Mouse (Mus musculus): ENCODE measurements around the gene Ugt1a9. TPM values are rescaled to one million over a fixed set of nuclear protein-coding genes. Genes with fewer than 3 reads are reported as not detected.

Gene Ugt1a9
- polyA plus RNA-seq, 1 experiment from 2014 or later = not detected

DNA sequence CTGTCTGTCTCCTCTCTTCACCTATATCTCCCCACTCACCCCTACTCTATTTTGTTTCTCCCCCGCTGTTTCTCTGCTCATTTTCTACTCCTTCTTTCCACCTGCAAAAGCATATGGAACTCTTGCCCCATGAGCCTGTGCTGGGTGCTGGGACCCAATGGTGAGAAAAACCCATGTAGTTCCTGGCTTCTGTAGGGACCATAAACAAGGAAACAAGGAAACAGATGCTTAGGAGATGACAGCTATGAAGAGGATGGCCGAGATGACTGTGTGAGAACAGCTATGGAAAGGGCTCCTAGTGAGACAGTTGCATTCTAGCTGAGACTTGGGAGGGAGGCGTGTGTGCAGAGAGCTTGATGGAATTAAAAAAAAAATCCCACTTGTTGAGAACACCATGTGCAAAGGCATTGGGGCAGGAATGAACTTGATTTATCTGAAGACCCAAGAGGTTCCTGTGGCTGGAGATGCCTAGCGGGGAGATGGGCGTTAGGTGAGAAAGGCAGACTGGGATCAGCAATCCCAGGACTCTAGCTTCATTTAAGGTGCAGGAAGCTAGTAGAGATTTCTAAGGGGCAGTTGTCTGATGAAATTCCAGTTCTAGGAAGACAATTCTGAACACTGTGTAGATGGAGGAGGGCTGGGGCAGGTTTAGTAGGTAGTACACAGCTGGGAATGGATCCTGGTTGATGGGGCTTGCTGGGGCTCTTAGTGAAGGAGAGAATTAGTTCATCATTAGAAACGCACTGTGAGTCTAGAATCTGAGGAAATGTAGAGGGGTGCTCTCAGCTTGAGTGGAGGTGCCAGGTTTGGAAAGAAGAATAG lies 160.6 kb downstream of the Ugt1a9 start:
- DNase-seq (ENCODE audit: low spot score) = no peak
- WGBS = 73% methylated on average over 6 of the region's 6 CpGs
- Histone ChIP-seq H3K27me3 (ENCODE audit: insufficient read depth, poor library complexity, severe bottlenecking) (no peaks in the 10 kb centered on the region), H3K36me3 (no peaks in the 10 kb centered on the region), H3K4me1 (no peaks in the 10 kb centered on the region), H3K9me3 (peaks cover 99% of the 10 kb centered on the region), H3K4me3 (no peak overlapping the region), H3K27ac (no peak overlapping the region)

DNA sequence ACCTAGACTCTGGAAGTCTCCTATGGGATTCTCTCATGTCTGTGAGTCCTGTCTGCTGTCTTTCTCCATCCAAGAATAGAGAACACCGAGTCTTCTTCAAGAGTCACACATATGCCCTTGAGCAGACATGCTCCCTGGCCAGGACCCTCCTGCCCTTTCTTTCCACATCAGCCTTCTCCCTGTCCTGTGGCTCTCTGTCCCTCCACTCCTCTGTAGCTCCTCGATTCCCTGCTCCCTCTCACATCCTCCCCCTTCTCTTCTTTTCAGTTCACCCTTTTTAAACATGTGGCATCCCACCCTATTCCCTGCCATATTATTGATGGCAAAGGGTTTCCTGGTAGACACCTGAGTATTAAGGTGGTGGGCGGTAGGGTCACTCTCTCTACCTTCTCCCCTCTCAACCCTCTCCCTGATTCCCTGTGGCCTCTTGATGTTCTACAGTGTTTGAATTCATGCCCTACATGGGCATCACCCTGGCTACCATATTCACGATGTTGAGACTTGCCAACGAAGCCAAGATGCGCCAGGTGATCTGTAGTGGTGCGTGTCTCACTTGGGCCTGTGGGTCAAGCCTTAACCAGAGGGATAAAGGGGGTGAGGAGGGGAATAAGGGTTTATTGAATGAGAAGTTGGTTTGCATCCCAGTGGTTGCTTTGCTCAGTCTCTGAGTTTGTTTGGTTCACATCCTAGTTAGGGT lies 161.4 kb downstream of the Ugt1a9 start:
- Histone ChIP-seq H3K4me1 (no peaks in the 10 kb centered on the region), H3K4me3 (no peak overlapping the region), H3K27me3 (ENCODE audit: insufficient read depth, poor library complexity, severe bottlenecking) (no peaks in the 10 kb centered on the region), H3K27ac (no peak overlapping the region), H3K36me3 (no peaks in the 10 kb centered on the region), H3K9me3 (peaks cover 96% of the 10 kb centered on the region)
- no peak for DNase-seq (ENCODE audit: low spot score)
- WGBS = 58% methylated on average over 7 of the region's 7 CpGs

DNA sequence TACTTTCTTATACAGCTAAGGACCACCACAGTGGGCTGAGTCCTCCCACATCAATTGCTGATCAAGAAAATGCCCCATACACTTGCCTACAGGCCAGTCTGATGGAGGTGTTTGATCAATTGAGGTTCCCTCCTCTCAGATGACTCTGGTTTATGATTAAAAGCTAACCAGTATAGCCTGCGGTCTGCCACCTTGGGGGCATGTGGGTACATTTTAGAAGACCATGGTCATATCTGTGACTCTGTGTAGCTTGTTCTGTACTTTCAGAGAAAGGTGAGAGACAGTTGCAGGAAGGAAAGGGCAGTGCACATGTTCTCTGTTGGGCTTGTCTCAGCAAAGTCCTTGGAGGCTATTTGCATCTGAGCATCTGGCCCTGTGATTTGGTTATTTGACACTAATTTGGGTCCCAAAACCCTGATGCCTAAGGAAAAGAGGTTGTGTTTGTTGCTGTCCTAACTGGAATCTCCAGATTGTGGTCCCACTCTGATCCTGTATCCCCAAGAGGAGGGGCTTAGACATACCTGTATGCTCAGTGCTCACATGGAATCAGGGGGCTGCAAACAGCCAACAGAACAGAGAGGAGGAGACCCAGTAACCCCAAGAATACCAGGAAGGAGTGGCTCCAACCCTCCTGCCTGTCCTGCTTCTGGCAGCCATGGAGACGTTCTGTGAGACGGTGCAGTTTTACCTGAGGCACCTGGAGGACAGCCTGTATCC lies 162.2 kb downstream of the Ugt1a9 start:
- WGBS = 52% methylated on average over 3 of the region's 3 CpGs
- peaks cover 96% of the 10 kb centered on the region for H3K9me3 ChIP-seq
- no peak overlapping the region for H3K4me3 ChIP-seq
- no peaks in the 10 kb centered on the region for H3K27me3 ChIP-seq (ENCODE audit: insufficient read depth, poor library complexity, severe bottlenecking)
- no peak for DNase-seq (ENCODE audit: low spot score)
- H3K4me1 ChIP-seq = no peaks in the 10 kb centered on the region
- no peaks in the 10 kb centered on the region for H3K36me3 ChIP-seq
- no peak overlapping the region for H3K27ac ChIP-seq

DNA sequence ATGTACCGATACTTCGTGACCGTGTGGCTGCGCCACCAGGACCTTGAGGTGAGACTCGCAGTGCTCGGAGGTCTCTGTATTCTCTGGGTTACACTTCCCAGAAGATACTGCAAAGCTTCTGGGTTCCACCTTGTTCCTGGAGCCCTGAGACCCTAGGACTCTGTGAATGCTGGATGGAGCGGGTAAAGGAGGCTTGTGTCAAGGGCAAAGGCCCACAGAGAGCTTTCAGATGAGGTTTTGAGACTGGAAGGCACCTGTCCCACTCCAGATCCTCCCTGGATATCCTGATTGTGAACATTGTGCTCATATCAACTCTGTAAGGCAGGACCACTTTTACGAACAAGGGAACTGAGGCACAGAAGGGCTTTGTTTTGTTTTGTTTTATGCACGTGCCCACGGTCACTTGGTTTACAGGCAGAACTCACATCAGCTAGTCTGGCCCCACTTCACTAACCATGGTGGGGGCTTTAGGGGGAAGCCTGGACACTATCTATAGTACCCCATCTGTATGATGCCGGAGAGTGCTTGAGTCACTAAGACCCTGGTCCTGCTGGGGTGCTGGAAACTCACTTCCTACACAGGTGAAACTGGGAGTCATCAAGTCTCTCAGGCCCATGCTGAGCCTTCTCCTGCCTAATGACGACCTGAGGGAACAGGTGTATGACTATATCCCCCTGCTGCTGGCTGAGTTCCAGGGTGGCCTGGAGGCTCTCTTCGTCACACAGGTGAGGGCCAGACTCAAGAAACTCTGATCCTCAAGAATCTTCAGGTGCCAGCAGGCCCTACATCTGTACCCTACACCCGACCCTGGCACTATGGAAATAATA lies 163.0 kb downstream of the Ugt1a9 start:
- WGBS = 62% methylated on average over 14 of the region's 14 CpGs
- Histone ChIP-seq H3K27ac (no peak overlapping the region), H3K36me3 (no peaks in the 10 kb centered on the region), H3K27me3 (ENCODE audit: insufficient read depth, poor library complexity, severe bottlenecking) (no peaks in the 10 kb centered on the region), H3K4me1 (no peaks in the 10 kb centered on the region), H3K4me3 (no peak overlapping the region), H3K9me3 (peaks cover 96% of the 10 kb centered on the region)
- no peak for DNase-seq (ENCODE audit: low spot score)

DNA sequence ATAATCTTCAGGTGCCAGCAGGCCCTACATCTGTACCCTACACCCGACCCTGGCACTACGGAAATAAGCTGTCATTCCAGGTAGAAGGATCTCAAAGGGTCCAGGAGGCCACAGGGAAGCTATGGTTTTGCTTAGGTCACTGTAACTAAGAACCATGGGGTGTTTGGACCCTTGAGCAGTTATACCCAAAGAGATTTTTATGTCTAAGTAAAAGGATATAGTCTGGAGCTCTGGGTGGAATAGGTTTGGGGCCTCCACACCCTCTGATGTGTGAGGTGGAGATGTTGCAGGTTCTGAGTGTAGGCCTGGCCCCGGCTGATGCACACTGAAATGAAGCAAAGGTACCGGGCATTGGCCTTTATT lies 163.6 kb downstream of the Ugt1a9 start:
- DNase-seq (ENCODE audit: low spot score) = no peak
- H3K4me1 ChIP-seq = no peaks in the 10 kb centered on the region
- H3K4me3 ChIP-seq = no peak overlapping the region
- no peaks in the 10 kb centered on the region for H3K36me3 ChIP-seq
- H3K27me3 ChIP-seq (ENCODE audit: insufficient read depth, poor library complexity, severe bottlenecking) = no peaks in the 10 kb centered on the region
- no peak overlapping the region for H3K27ac ChIP-seq
- H3K9me3 ChIP-seq = peaks cover 96% of the 10 kb centered on the region
- WGBS = 61% methylated on average over 4 of the region's 4 CpGs

DNA sequence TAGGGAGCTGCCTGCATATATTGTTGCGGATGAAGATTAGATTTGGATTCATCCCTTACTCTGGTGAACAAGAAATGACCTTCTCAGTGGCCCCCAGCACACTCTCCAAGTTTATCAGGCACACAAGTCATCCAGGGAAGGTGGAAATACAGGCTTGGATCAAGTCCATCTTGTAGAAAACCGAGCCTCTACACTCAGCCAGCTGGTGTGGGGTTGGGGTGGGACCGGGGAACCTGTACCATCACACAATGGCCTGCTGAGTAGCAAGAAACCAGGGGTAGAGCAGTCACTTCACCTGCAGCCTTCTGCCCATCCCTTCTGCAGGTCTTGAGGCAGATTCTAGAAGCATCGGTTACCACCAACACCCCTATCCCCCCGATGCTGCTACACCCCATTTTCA lies 164.0 kb downstream of the Ugt1a9 start:
- Histone ChIP-seq H3K27me3 (ENCODE audit: insufficient read depth, poor library complexity, severe bottlenecking) (no peaks in the 10 kb centered on the region), H3K9me3 (peaks cover 96% of the 10 kb centered on the region), H3K4me3 (no peak overlapping the region), H3K36me3 (no peaks in the 10 kb centered on the region), H3K27ac (no peak overlapping the region), H3K4me1 (no peaks in the 10 kb centered on the region)
- no peak for DNase-seq (ENCODE audit: low spot score)
- 44% methylated on average over 5 of the region's 5 CpGs for WGBS

DNA sequence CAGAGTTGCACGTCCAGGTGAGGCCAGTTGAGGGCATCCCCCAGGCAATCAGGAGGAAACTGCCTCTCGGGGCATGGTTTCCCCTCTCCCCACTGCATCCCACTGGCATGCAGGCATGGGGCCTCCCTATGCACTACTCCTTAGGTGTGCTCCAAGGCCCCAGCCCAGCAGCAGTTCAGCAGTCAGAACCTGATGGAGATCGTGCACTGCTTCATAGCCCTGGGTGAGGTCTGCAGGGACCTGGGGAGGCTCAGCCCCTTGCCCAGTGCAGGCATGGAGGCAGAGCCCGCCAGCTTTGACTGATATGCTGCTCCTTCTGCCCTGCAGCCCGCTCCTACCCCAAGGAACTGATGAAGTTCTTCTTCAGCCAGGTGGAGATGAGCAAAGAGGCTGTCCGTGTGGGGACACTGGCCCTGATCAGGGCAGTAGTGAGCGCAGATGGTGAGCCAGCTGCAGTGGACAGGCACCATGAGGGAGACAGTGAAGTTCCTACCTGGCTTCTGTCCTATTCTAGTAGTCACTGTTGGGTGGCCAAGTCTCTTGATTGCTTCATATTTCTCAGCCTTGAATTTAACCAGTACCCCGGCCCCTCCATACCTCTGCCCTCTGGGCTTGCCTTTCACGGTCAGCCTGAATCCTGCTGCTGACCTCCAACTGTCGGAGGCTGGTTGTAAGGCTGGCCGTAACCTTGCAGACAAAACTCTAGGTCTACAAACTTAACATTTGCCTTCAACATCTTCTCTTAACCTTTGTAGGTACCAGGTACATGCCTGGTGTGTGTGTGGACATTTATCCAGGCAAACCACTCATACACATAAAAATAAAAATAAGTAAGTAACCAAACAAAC lies 164.7 kb downstream of the Ugt1a9 start:
- Histone ChIP-seq H3K4me3 (no peak overlapping the region), H3K36me3 (no peaks in the 10 kb centered on the region), H3K27ac (no peak overlapping the region), H3K27me3 (ENCODE audit: insufficient read depth, poor library complexity, severe bottlenecking) (no peaks in the 10 kb centered on the region), H3K4me1 (no peaks in the 10 kb centered on the region), H3K9me3 (peaks cover 96% of the 10 kb centered on the region)
- no peak for DNase-seq (ENCODE audit: low spot score)
- 62% methylated on average over 11 of the region's 11 CpGs for WGBS

DNA sequence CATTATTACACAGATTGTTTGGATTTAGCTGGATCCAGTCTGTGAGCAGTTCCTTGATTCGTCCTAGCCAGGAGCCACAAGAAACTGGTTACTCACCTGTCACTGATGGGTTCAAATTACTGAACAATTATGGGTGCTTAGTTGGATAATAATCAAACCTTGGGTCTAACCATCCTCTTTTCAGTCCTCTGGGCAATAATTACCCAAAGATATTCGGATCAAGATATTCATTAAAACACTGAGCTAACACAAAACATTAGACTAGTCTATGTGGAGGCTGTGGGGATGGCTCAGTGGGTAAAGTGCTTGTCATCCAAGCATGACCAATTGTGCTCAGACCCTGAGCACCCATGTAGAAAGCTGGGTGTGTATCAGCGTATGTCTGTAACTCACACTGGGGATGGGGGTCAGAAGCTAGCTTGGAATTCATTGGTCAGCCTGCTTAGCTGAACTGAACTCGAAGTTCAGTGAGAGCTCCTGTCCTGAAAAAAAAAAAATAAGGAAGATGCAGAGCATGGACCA lies 165.4 kb downstream of the Ugt1a9 start:
- peaks cover 97% of the 10 kb centered on the region for H3K9me3 ChIP-seq
- WGBS = 63% methylated on average over 4 of the region's 4 CpGs
- no peak for DNase-seq (ENCODE audit: low spot score)
- H3K4me3 ChIP-seq = no peak overlapping the region
- H3K27me3 ChIP-seq (ENCODE audit: insufficient read depth, poor library complexity, severe bottlenecking) = no peaks in the 10 kb centered on the region
- H3K4me1 ChIP-seq = no peaks in the 10 kb centered on the region
- no peaks in the 10 kb centered on the region for H3K36me3 ChIP-seq
- H3K27ac ChIP-seq = no peak overlapping the region

DNA sequence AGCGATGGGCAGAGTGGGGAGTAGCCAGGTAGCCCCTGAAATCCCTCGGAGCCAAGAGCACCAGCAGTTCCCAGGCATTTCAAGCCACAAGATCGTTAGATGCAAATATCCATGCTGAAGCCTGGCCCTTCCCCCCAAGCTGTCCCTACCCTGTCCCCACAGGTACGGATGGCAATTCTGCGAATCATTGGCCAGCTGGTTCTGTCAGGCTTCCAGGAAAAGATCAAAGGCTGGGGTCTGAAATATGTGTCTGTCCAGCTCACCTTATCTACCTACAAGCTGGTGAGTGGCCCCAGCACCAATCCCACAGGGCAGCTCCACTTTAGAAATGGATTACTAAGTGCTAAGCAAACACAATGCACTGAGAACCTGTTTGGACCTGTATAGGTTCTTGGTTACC lies 166.7 kb downstream of the Ugt1a9 start:
- WGBS = 68% methylated on average over 5 of the region's 5 CpGs
- Histone ChIP-seq H3K4me3 (no peak overlapping the region), H3K27me3 (ENCODE audit: insufficient read depth, poor library complexity, severe bottlenecking) (no peaks in the 10 kb centered on the region), H3K4me1 (no peaks in the 10 kb centered on the region), H3K27ac (no peak overlapping the region), H3K9me3 (peaks cover 94% of the 10 kb centered on the region), H3K36me3 (no peaks in the 10 kb centered on the region)
- no peak for DNase-seq (ENCODE audit: low spot score)

DNA sequence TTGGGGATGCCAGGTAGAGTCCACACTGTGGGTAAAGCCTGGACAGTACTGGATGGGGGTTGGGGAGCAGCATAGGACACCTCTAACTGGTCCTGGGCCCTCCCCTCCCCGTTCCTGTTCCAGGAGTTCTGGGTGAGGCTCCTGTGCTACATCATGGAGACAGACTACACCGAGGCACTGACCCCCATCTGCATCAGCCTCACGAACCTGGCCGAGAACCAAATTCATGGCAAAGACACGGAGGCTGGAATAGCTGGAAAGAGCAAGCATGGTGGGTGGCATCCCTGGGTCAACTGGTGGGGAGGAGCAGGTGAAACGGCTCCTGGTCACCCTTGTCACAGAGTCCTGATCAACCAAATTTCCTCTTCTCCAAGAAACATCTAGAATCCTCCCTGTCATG lies 168.2 kb downstream of the Ugt1a9 start:
- DNase-seq (ENCODE audit: low spot score) = no peak
- H3K36me3 ChIP-seq = no peaks in the 10 kb centered on the region
- 70% methylated on average over 6 of the region's 6 CpGs for WGBS

DNA sequence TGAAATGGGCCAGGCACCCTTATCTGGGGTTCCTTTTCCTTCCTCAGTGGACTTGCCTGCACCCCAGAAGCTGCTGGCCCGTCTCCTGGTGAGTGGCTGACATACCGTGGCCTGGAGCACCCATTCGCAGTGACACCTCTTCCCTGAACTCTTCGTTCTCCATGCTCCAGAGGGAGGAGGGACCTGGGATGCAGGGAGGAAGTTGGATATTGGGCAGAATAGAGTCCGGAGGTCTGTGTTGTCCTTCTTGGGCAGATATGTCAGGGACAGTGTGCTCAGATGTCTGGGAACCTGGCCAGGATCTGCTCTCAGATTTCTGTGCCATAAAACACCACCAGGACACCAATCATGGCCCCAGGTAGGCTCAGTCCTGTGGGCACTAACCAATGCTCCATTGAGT lies 169.5 kb downstream of the Ugt1a9 start:
- no peaks in the 10 kb centered on the region for H3K27me3 ChIP-seq (ENCODE audit: insufficient read depth, poor library complexity, severe bottlenecking)
- WGBS = 68% methylated on average over 5 of the region's 5 CpGs
- no peaks in the 10 kb centered on the region for H3K4me1 ChIP-seq
- no peak overlapping the region for H3K4me3 ChIP-seq
- H3K36me3 ChIP-seq = no peaks in the 10 kb centered on the region
- H3K9me3 ChIP-seq = peaks cover 90% of the 10 kb centered on the region
- no peak overlapping the region for H3K27ac ChIP-seq
- no peak for DNase-seq (ENCODE audit: low spot score)

More for the DNA sequence above, 168.2 kb downstream of the Ugt1a9 start:
- Histone ChIP-seq H3K27ac (no peak overlapping the region), H3K9me3 (peaks cover 92% of the 10 kb centered on the region), H3K27me3 (ENCODE audit: insufficient read depth, poor library complexity, severe bottlenecking) (no peaks in the 10 kb centered on the region), H3K4me3 (no peak overlapping the region), H3K4me1 (no peaks in the 10 kb centered on the region)

DNA sequence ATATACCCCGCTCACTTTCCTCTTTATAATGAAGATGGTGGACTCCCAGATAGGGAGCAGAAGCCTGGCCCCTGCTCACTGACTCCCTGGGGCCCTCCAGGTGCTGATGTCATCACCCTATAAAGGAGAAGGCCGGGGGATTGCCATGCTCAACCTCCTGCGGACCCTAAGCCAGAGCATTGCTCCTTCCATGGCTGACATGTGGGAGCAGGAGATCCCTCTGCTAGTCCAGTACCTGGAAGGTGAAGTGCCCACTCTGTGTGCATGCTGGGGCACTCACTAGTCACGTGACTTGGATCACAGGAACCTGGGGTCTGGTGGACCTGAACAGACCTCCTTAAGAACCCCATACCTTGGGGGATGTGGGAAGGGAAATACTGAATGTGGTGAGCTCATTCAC lies 170.0 kb downstream of the Ugt1a9 start:
- no peak for DNase-seq (ENCODE audit: low spot score)
- no peaks in the 10 kb centered on the region for H3K4me1 ChIP-seq
- H3K27ac ChIP-seq = no peak overlapping the region
- WGBS = 64% methylated on average over 4 of the region's 4 CpGs
- peaks cover 90% of the 10 kb centered on the region for H3K9me3 ChIP-seq
- no peaks in the 10 kb centered on the region for H3K36me3 ChIP-seq
- H3K27me3 ChIP-seq (ENCODE audit: insufficient read depth, poor library complexity, severe bottlenecking) = no peaks in the 10 kb centered on the region
- no peak overlapping the region for H3K4me3 ChIP-seq
